Mouse (Mus musculus) heart, adult 18-20 months (tissue): Measurements from ENCODE around the gene Plcb4. TPM values are rescaled to one million over a fixed set of nuclear protein-coding genes. Genes with fewer than 3 reads are reported as not detected.

Experiments used
- DNase-seq, 2 experiments: peaks; one replicate each; pipeline ENCODE4 v3.0.0; 2021 to 2022; ENCODE audit warnings: mixed read lengths in 1 of 2
- total RNA-seq, 2 experiments: library from RNA; stranded (reverse); gene quantifications; 2 replicates each; pipeline ENCODE4 v1.2.3; 2021

The Plcb4 gene
- total RNA-seq, 2 experiments from 2014 or later, result 49.1 to 58.5 TPM

- DNase-seq, result no peak
Observed at GRCm38 (mm10) chr2:135855890-135856490, 197.2 kb downstream of the Plcb4 start.

- no peak for DNase-seq
Observed at GRCm38 (mm10) chr2:135856826-135857225, 198.0 kb downstream of the Plcb4 start.

- no peak for DNase-seq
Observed at GRCm38 (mm10) chr2:135861531-135862488, 203.0 kb downstream of the Plcb4 start.

GRCm38 (mm10) chr2:135862489-135863390, 203.9 kb downstream of the Plcb4 start:
- no peak for DNase-seq

- no peak for DNase-seq
Observed at GRCm38 (mm10) chr2:135863391-135864076, 204.7 kb downstream of the Plcb4 start.

- no peak for DNase-seq
Observed at GRCm38 (mm10) chr2:135866421-135866820, 207.6 kb downstream of the Plcb4 start.

GRCm38 (mm10) chr2:135866838-135867237, 208.0 kb downstream of the Plcb4 start:
- DNase-seq, result no peak

GRCm38 (mm10) chr2:135869637-135870036, 210.8 kb downstream of the Plcb4 start:
- no peak for DNase-seq

- DNase-seq, result no peak
Observed at GRCm38 (mm10) chr2:135873146-135873545, 214.3 kb downstream of the Plcb4 start.

GRCm38 (mm10) chr2:135873761-135874160, 214.9 kb downstream of the Plcb4 start:
- no peak for DNase-seq

- DNase-seq, result peak; percentile 62 to 72
Observed at GRCm38 (mm10) chr2:135875549-135875948, 216.7 kb downstream of the Plcb4 start.

GRCm38 (mm10) chr2:135879356-135879755, 220.5 kb downstream of the Plcb4 start:
- no peak for DNase-seq

GRCm38 (mm10) chr2:135880269-135880760, 221.5 kb downstream of the Plcb4 start:
- DNase-seq, result no peak

- no peak for DNase-seq
Observed at GRCm38 (mm10) chr2:135883359-135883758, 224.5 kb downstream of the Plcb4 start.

- no peak for DNase-seq
Observed at GRCm38 (mm10) chr2:135884534-135885180, 225.8 kb downstream of the Plcb4 start.

- DNase-seq, result no peak
Observed at GRCm38 (mm10) chr2:135885607-135886006, 226.8 kb downstream of the Plcb4 start.

GRCm38 (mm10) chr2:135886081-135886679, 227.4 kb downstream of the Plcb4 start:
- DNase-seq, result no peak

- DNase-seq, result no peak
Observed at GRCm38 (mm10) chr2:135887805-135888204, 229.0 kb downstream of the Plcb4 start.

GRCm38 (mm10) chr2:135888206-135888605, 229.4 kb downstream of the Plcb4 start:
- DNase-seq, result peak; percentile 33 to 41

- no peak for DNase-seq
Observed at GRCm38 (mm10) chr2:135888767-135889166, 230.0 kb downstream of the Plcb4 start.

- DNase-seq, result no peak
Observed at GRCm38 (mm10) chr2:135890083-135890482, 231.3 kb downstream of the Plcb4 start.
